Mouse (Mus musculus): Measurements from ENCODE around the gene Idh2.
"Not testable (repeated sequence)": the region's sequence is repeated elsewhere in the genome, so short reads cannot be mapped to it uniquely, and the experiment has no call there.

Gene Idh2

GRCm38 (mm10) chr7:80060012-80060778, 55.0 kb downstream of the Idh2 start:
- DNase-seq (ENCODE audit: low read depth), result no peak

GRCm38 (mm10) chr7:80059064-80059838, 55.9 kb downstream of the Idh2 start:
- no peak for DNase-seq (ENCODE audit: low read depth)

GRCm38 (mm10) chr7:80058405-80059063, 56.7 kb downstream of the Idh2 start:
- no peak for DNase-seq (ENCODE audit: low read depth)

DNA sequence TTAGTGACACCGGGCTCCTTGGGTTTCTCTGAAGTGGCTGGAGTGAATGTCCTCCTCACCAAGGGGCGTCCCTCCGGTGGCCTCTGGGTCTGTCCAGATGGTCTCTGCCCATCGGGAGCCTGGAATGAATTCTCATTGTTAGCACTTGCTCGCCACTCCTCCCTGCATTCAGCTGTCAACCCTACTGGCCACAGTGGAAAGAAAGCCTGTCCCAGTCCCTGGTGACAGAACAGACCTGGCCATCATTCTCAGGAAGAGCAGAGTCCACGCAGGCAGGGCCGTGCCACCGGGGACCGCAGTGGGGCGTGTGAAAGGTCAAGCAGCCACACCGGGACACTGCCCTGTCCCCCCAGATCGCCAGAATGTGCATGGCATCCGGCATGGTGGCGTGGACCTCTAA, 57.4 kb downstream of the Idh2 start:
- DNase-seq (ENCODE audit: low read depth), result no peak

GRCm38 (mm10) chr7:80057002-80057691, 58.0 kb downstream of the Idh2 start:
- DNase-seq (ENCODE audit: low read depth), result no peak

DNA sequence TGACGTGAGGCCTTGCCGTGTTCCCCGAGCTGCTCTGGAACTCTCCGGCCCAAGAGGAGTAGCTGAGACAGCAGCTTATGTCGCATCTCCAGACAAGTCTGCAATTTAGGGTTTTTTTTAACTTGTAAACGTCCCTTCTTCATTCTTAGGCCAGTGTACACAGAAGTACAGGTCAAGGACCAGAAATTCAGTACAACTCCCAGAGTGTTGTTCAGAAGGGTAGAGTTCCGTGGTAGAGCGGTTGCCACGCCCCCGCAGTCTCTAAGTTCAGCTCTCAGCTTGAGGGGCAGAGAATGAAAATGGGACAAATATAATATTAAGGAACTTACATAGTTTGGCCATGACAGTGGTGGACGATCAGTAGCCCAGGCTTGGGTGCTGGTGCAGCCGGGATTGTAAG, 59.4 kb downstream of the Idh2 start:
- DNase-seq (ENCODE audit: low read depth), result no peak

DNA sequence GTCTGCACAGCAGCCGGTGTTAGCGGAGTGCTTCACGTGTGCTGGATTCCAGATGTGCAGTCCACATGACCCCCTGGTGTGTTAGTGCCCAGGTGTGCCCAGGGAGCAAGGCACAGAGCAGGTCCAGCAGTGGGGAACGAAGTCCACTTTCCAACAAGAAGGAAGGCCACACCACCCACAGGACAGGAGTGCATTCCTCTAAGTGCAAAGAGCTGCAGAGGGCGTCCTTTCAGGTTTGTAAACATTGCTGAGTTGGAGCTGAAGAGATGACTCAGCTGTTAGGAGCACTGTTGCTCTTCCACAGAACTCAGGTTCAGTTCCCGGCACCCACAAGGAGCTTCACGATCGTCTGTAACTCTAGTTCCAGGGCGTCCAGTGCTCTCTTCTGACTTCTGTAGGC, 62.0 kb downstream of the Idh2 start:
- no peak for DNase-seq (ENCODE audit: low read depth)

GRCm38 (mm10) chr7:80052261-80052660, 62.9 kb downstream of the Idh2 start:
- no peak for DNase-seq (ENCODE audit: low read depth)

DNA sequence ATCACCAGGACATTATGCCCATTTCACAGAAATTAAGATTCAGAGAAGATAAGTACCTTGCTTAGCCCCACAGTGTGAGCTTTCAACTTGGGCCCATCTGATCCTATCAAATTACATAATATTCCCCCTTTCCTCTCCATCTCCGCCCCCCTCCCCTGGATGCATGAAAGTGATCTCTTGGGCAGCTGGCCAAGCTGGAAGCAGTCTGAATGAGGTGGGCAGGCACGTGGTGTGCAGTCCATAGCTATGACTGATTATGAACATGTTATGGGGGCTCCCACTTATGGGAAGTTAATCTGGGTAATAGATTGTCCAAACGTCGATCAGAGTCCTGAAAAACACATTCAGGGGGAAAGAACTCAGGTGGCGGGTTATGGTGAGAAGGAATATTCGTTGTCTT, 63.4 kb downstream of the Idh2 start:
- no peak for DNase-seq (ENCODE audit: low read depth)

DNA sequence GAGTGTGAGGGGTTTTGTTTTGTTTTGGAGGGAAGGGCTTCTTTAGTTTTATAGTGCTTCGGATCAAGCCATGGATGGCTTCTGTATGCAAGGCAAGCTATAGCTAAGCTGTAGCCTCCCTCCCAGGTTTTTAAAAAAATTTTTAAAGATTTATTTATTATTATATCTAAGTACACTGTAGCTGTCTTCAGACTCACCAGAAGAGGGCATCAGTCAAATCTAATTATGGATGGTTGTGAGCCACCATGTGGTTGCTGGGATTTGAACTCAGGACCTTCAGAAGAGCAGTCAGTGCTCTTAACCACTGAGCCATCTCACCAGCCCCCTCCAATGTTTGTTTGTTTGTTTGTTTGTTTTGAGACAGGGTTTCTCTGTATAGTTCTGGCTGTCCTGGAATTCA, 64.8 kb downstream of the Idh2 start:
- DNase-seq (ENCODE audit: low read depth), result not testable (repeated sequence)

- DNase-seq (ENCODE audit: low read depth), result no peak
Observed at GRCm38 (mm10) chr7:80049746-80050145, 65.4 kb downstream of the Idh2 start.

- DNase-seq (ENCODE audit: low read depth), result no peak
Observed at GRCm38 (mm10) chr7:80047041-80047440, 68.2 kb downstream of the Idh2 start.

All from fibroblast of lung, adult 2 months (primary cell).